Mouse (Mus musculus): ENCODE measurements around the gene Clec12b.

- TF ChIP-seq POLR2A (IDR thresholded peaks at IDR 0.05; ENCODE audit: low read depth, low read length) (no peak), CTCF (conservative IDR thresholded peaks at IDR 0.05 in 1 of 2, IDR thresholded peaks at IDR 0.05 in 1 of 2; ENCODE audit: low read depth in 2 of 2, low read length in 2 of 2) (no peak), UBTF (IDR thresholded peaks at IDR 0.05; ENCODE audit: low read depth, low read length) (no peak), ETS1 (conservative IDR thresholded peaks at IDR 0.05; ENCODE audit: low read depth, low read length) (no peak)
Measured at GRCm38 (mm10) chr6:129355774-129356173, 29.9 kb downstream of the Clec12b start.
